Mouse (Mus musculus) heart, adult 11 months (tissue): ENCODE data around the gene 1700113H08Rik.

ENCODE experiments used
- DNase-seq: peaks from one replicate; pipeline ENCODE4 v3.0.0; 2022

1700113H08Rik gene

DNA sequence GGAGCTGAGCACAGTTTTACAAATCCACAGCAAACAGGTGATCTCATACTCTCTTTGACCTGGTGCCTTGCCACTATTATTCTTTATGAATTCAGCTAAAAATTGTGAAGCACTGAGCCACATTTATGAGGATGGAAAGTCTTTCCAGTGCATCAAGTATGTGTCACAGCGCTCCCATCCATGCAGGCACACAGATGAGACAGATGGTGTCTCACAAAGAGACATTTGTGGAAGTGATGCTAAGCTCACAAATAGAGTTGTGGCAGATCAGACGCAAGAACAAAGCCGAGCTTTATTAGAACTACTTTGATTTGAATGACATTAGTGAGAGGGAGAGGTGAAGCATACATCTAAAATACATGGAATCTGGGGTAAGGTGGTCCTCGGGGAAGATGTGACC, 153.2 kb downstream of the 1700113H08Rik start:
- DNase-seq, result no peak

GRCm38 (mm10) chr10:87212854-87213253, 155.0 kb downstream of the 1700113H08Rik start:
- no peak for DNase-seq

DNA sequence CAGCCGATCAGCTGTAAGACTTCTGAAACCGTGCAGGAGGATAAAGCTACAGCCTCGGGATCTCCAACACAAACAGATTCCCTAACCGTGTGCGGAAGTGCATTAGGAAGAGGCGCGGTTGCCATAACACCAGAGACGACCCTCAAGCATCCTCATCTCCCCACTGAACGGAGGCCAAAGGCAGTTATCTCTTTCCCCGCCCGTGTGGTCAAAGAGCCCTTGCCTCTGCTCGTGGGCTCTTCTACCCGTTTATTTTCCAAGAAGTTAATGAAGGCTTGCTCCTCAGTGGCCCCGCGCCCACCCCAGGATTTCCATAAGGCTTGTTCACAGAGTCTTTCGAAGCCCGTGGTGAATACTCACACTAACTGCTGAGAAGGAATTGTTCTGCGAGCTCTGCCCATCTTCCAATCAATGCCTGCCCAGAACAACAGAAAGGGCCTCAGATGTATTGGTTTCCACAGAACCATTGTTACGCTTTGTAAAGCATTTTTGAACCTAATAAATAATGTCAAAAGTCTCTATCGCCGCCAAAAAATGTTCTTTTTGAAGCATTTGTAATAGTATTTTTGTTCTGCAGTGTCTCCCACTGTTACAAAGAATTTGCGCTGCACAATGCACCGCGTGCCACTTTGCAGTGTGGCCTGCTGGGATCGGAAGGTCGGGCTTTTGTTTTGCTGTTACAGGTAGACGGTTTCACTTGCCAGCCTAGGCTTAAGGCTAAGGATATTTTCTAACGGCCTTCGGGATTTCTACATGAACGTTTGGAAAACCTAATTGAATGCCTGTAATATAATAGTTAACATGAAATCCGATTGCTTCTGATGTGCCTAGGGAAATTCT, 172.4 kb downstream of the 1700113H08Rik start:
- DNase-seq, result no peak

DNA sequence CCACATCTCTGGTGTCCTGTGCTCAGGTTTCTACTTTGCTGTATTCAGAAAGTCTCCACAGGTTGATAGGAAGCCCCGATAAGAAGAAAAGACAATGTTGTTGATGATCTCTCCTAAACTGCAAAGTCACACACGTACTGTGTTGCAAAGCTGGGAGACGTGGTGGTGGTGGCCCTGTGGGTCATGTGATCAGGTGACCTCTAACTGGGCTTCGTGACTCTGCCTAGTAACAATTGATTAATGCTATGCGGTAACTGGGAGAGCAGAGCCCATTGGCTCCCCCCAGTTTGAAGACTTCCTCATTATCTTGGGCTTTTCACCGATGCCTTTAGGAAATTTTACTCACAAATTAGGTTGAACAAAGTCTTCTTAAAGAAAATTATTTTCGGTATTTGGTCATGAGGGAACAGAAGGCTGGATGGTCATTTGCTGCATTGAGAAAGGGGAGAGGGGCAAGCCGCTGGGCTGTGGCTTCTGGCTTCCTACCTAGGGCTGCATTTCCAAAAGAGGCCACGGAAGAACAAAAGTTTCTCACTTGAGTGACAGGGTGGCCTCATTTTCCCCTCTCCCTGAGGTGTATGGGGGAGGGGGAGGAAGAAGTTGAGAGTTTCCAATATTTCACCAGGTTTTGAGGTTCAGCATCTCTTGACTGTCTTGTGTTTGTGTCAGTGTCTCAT, 181.6 kb downstream of the 1700113H08Rik start:
- peak; percentile 74 for DNase-seq

- DNase-seq, result no peak
Observed at GRCm38 (mm10) chr10:87271724-87272123, 213.9 kb downstream of the 1700113H08Rik start.

GRCm38 (mm10) chr10:87272133-87272622, 214.3 kb downstream of the 1700113H08Rik start:
- DNase-seq, result no peak

GRCm38 (mm10) chr10:87275075-87275474, 217.2 kb downstream of the 1700113H08Rik start:
- DNase-seq, result no peak
